Mouse (Mus musculus): ENCODE data around the gene Dpep2nb. TPM values are rescaled to one million over a fixed set of nuclear protein-coding genes. Genes with fewer than 3 reads are reported as not detected.

Dpep2nb gene
- not detected for polyA plus RNA-seq (2014; fragmentation: Illumina TruSeq; extraction: RNeasy Lipid Tissue Mini Kit (QIAGEN cat#74804); ENCODE audit: low read depth, low replicate concordance)

DNA sequence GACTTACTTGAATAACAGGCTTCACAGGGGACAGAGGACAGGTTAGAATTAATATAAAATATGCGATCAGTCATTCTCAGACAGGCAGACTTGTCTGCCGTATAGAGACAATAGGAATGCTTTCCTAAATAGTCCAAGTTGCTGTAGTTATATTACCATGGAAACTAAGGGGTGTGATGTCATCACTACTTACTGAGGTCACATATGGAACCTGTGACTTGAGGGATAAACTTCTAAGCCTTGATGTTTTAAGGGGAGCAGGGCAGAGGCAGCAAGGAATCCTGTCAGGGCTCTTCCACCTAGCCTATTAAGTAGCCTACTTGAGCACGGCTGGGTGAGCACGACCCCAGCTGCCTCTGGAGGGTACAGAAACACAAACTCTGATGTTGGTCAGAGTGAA, at the start of gene Dpep2nb:
Gene Dpep2nb (minus strand): TSS at position 101 of the 400 bp plus-strand sequence.

DNA sequence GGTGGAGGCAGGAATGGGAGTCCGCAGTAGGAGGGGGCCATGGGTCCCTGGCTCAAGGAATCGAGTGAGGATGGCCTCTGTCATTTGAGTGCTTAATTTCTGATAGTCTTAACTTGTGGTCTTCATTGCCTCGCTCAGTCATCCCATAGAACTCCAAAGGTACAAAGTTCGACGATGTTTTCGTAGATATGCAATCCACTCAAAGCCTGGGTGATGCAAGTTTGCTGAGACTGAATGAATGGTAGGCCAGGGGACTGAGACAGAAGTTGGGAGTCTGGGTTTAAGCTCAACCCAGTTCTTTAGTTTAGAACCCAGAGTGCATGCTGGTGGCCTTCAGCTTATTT, 5.8 kb upstream of the Dpep2nb start, which contains the start of gene Ddx28:
Gene Ddx28 (minus strand): TSS at position 240 of the 344 bp plus-strand sequence.

DNA sequence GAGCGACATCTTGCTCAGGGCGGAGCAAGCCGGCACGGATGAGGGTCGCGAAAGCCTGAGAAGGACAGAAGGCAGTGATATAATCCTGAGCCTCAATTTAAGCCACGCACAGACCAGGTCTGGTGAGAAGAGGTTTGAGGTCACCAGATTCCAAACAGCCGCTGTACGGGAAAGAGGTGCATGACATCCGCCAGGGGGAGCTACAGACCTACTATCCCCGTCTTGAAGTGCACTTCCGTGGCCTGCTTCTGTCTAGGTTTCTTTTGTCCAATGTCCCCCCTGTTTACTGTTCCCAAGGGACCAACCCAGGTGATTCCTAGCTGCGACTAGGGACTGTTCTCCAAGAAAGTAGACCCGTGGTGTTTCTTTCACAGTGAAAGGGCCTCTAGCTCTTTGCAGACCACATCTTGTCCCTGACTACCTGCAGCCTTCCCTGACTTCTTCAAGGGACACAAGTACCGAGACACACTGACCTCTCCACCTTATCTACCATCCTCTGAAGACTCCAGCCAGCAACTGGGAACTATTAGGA, 14.9 kb downstream of the Dpep2nb start, which contains the start of gene Dus2:
Gene Dus2 (plus strand): TSS at position 482 of the 532 bp plus-strand sequence.

DNA sequence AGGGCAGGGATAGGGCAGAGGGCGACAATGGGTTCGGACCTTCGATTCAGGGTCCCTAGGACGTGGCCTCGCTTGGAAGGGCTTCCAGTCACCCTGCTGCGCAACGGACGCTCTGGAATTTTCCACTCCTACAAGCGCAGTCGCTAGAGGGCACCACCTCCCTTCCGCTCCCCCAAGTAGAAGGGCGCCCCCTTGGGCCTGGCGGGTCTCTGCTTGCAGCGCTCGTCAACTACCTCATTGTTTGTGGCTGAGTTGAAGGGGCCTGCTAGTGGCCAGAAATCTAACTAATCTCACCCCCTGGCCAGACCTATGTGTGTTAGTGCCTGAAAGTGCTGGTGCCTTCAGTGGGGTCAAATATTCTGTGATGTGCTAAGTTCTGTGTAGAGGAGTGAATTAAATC, 26.4 kb downstream of the Dpep2nb start, which contains the start of gene Dpep3:
Gene Dpep3 (minus strand): TSS at position 105 of the 400 bp plus-strand sequence.

DNA sequence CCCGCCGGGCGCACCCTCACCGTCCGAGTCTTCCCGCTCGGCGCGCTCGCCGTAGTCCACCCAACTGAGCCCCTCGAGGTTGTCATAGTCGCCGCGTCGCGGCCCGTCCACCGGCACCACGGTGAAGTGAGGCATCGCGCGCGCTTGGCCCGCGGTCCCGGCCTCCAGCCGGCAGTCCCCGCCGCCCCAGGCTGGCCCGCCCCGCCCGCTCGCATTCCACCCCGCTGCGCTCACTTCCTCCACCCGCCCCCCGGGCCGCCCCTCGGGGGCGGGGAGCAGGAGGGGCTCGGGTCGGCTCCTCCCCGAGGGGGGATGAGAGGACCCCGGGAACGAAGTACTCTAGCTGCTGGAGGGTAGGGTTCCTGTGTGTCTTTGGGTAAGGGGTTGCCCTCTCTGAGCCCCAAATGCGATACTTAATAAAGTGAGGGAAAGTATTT, 39.9 kb downstream of the Dpep2nb start, which contains the start of gene Slc12a4:
Gene Slc12a4 (minus strand): TSS at position 193 of the 437 bp plus-strand sequence.

Other genes with a start within 250 kb of the Dpep2nb start
- 0.16 TPM for gene Gfod2, start 247.3 kb downstream of the Dpep2nb start, polyA plus RNA-seq (2014; fragmentation: Illumina TruSeq; extraction: RNeasy Lipid Tissue Mini Kit (QIAGEN cat#74804); ENCODE audit: low read depth, low replicate concordance)
- 6.4 TPM for gene Ranbp10, start 178.6 kb downstream of the Dpep2nb start, polyA plus RNA-seq (2014; fragmentation: Illumina TruSeq; extraction: RNeasy Lipid Tissue Mini Kit (QIAGEN cat#74804); ENCODE audit: low read depth, low replicate concordance)
- gene Tsnaxip1, start 178.2 kb downstream of the Dpep2nb start, polyA plus RNA-seq (2014; fragmentation: Illumina TruSeq; extraction: RNeasy Lipid Tissue Mini Kit (QIAGEN cat#74804); ENCODE audit: low read depth, low replicate concordance): not detected
- 0.76 TPM for gene Cenpt, start 152.7 kb downstream of the Dpep2nb start, polyA plus RNA-seq (2014; fragmentation: Illumina TruSeq; extraction: RNeasy Lipid Tissue Mini Kit (QIAGEN cat#74804); ENCODE audit: low read depth, low replicate concordance)
- gene Thap11, start 150.8 kb downstream of the Dpep2nb start, polyA plus RNA-seq (2014; fragmentation: Illumina TruSeq; extraction: RNeasy Lipid Tissue Mini Kit (QIAGEN cat#74804); ENCODE audit: low read depth, low replicate concordance): 8.3 TPM
- 47.5 TPM for gene Nutf2, start 145.4 kb downstream of the Dpep2nb start, polyA plus RNA-seq (2014; fragmentation: Illumina TruSeq; extraction: RNeasy Lipid Tissue Mini Kit (QIAGEN cat#74804); ENCODE audit: low read depth, low replicate concordance)
- gene Edc4, start 125.1 kb downstream of the Dpep2nb start, polyA plus RNA-seq (2014; fragmentation: Illumina TruSeq; extraction: RNeasy Lipid Tissue Mini Kit (QIAGEN cat#74804); ENCODE audit: low read depth, low replicate concordance): 1.4 TPM
- not detected for gene Nrn1l, start 112.4 kb downstream of the Dpep2nb start, polyA plus RNA-seq (2014; fragmentation: Illumina TruSeq; extraction: RNeasy Lipid Tissue Mini Kit (QIAGEN cat#74804); ENCODE audit: low read depth, low replicate concordance)
- gene Pskh1, start 105.5 kb downstream of the Dpep2nb start, polyA plus RNA-seq (2014; fragmentation: Illumina TruSeq; extraction: RNeasy Lipid Tissue Mini Kit (QIAGEN cat#74804); ENCODE audit: low read depth, low replicate concordance): 2.6 TPM
- 1.5 TPM for gene Ctrl, start 72.1 kb downstream of the Dpep2nb start, polyA plus RNA-seq (2014; fragmentation: Illumina TruSeq; extraction: RNeasy Lipid Tissue Mini Kit (QIAGEN cat#74804); ENCODE audit: low read depth, low replicate concordance)
- gene Psmb10, start 67.5 kb downstream of the Dpep2nb start, polyA plus RNA-seq (2014; fragmentation: Illumina TruSeq; extraction: RNeasy Lipid Tissue Mini Kit (QIAGEN cat#74804); ENCODE audit: low read depth, low replicate concordance): 1.7 TPM
- gene Lcat, start 62.6 kb downstream of the Dpep2nb start, polyA plus RNA-seq (2014; fragmentation: Illumina TruSeq; extraction: RNeasy Lipid Tissue Mini Kit (QIAGEN cat#74804); ENCODE audit: low read depth, low replicate concordance): not detected
- 1.7 TPM for gene Slc12a4, start 39.9 kb downstream of the Dpep2nb start, polyA plus RNA-seq (2014; fragmentation: Illumina TruSeq; extraction: RNeasy Lipid Tissue Mini Kit (QIAGEN cat#74804); ENCODE audit: low read depth, low replicate concordance)
- not detected for gene Dpep3, start 26.5 kb downstream of the Dpep2nb start, polyA plus RNA-seq (2014; fragmentation: Illumina TruSeq; extraction: RNeasy Lipid Tissue Mini Kit (QIAGEN cat#74804); ENCODE audit: low read depth, low replicate concordance)
- gene Dus2, start 14.6 kb downstream of the Dpep2nb start, polyA plus RNA-seq (2014; fragmentation: Illumina TruSeq; extraction: RNeasy Lipid Tissue Mini Kit (QIAGEN cat#74804); ENCODE audit: low read depth, low replicate concordance): 1.1 TPM
- gene Ddx28, start 5.9 kb upstream of the Dpep2nb start, polyA plus RNA-seq (2014; fragmentation: Illumina TruSeq; extraction: RNeasy Lipid Tissue Mini Kit (QIAGEN cat#74804); ENCODE audit: low read depth, low replicate concordance): 1.5 TPM
- 87.4 TPM for gene Nfatc3, start 52.9 kb upstream of the Dpep2nb start, polyA plus RNA-seq (2014; fragmentation: Illumina TruSeq; extraction: RNeasy Lipid Tissue Mini Kit (QIAGEN cat#74804); ENCODE audit: low read depth, low replicate concordance)
- 15.3 TPM for gene Esrp2, start 131.0 kb upstream of the Dpep2nb start, polyA plus RNA-seq (2014; fragmentation: Illumina TruSeq; extraction: RNeasy Lipid Tissue Mini Kit (QIAGEN cat#74804); ENCODE audit: low read depth, low replicate concordance)
- gene Pla2g15, start 144.4 kb upstream of the Dpep2nb start, polyA plus RNA-seq (2014; fragmentation: Illumina TruSeq; extraction: RNeasy Lipid Tissue Mini Kit (QIAGEN cat#74804); ENCODE audit: low read depth, low replicate concordance): 2.3 TPM
- gene Slc7a6, start 162.9 kb upstream of the Dpep2nb start, polyA plus RNA-seq (2014; fragmentation: Illumina TruSeq; extraction: RNeasy Lipid Tissue Mini Kit (QIAGEN cat#74804); ENCODE audit: low read depth, low replicate concordance): 9.0 TPM
- gene Slc7a6os, start 205.0 kb upstream of the Dpep2nb start, polyA plus RNA-seq (2014; fragmentation: Illumina TruSeq; extraction: RNeasy Lipid Tissue Mini Kit (QIAGEN cat#74804); ENCODE audit: low read depth, low replicate concordance): 37.0 TPM
- 2.7 TPM for gene Prmt7, start 205.0 kb upstream of the Dpep2nb start, polyA plus RNA-seq (2014; fragmentation: Illumina TruSeq; extraction: RNeasy Lipid Tissue Mini Kit (QIAGEN cat#74804); ENCODE audit: low read depth, low replicate concordance)